Mouse (Mus musculus) T-helper 1 cell (primary cell): ENCODE measurements around the gene Plekho2.

Source experiments
- in situ Hi-C: fragments of 300-600 bp; cut with MboI, MseI; formaldehyde crosslinking; loops from one replicate; pipeline ENCODE4 v1.15.1; 2025; ENCODE audit warnings: high pct_unique_total_duplicates

Plekho2 gene

GRCm38 (mm10) chr9:65579781-65580371 lies at the start of gene Plekho2:
Gene Plekho2 (minus strand): TSS chr9:65580040.
- in situ Hi-C loops: no loop called here

- in situ Hi-C loops: no loop called here
These were observed 49.4 kb upstream of the Plekho2 start, which contains the start of gene Rbpms2 for GRCm38 (mm10) chr9:65629025-65629766. Gene Rbpms2 (plus strand): TSS chr9:65629648.

DNA sequence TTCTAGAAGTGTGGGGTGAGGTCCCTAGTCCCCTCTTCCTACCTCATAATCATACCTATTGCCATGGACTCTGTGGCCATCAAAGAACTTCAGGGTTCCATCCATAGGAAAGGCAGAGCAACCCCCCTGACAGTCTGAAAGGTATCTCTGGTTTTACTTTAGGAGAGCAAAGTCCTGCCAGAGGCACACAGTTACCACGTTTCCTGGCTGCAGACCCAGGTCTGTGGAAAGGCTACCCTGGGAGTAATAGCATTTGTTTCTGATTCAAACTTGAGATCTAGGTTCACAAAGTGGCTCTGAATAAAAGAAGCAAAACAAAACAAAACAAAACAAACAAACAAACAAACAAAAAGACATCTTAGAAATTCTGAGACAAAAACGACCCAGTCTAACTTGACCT lies 44.4 kb upstream of the Plekho2 start:
- in situ Hi-C loops: no loop called here

- in situ Hi-C loops: no loop called here
These were observed 43.0 kb upstream of the Plekho2 start for GRCm38 (mm10) chr9:65622826-65623225.

DNA sequence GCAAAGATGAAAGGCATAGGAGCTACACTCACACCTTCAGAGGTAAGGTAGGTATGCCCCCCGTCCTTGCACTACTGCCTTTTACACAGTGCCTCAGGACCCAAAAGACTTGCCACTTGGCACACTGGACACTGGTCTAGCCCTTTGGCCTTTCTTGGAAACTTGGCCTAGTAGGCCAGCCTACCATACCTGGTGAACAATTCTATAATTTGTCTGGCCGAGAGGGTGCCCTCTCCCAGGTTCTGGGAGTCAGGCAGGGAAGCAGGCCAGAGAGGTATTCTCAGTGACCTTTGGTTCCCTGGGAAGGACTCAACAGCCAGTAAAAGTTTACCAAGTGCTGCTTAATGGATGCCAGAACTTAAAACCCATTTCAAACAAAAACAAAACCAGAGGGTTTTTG lies 41.8 kb upstream of the Plekho2 start:
- in situ Hi-C loops: no loop called here

DNA sequence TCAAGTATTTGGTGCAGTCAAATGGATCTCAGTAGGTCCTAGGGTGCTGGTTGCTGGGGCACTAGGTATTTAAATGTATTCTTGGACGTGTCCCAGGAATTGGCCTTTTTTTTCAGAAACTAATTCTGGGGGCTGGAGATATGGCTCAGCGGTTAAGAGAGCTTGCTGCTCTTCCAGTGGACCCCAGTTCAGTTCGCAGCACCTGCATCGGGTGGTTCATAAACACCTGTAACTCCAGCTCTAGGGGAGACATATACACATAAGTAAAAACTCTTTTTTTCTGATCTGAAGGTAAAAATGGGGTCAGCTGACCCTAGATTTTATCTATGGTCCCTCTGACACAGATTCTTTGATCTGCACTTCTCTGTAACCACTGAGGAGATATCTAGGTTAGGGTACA lies 41.4 kb upstream of the Plekho2 start:
- in situ Hi-C loops: no loop called here

GRCm38 (mm10) chr9:65619311-65619710 lies 39.5 kb upstream of the Plekho2 start:
- in situ Hi-C loops: no loop called here

DNA sequence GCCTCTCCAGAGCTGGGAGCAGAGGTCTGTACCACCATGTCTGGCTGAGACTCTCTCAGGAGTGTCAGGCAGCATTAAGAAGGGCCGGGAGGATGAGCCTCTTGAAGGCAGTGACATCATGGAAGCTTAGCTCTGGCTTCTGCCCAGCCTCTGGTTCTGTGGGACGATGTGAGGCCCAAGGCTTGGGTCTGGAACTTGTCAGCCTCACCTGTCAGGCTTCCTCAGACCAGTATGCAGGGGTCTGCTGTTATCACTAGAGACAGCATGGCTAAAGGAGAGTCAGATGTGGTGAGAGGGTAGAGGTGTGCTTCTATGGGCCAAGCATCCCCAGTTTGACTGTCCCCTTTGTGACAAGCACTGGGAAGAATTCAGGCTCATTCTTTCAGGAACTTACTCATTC lies 33.3 kb upstream of the Plekho2 start:
- in situ Hi-C loops: no loop called here

DNA sequence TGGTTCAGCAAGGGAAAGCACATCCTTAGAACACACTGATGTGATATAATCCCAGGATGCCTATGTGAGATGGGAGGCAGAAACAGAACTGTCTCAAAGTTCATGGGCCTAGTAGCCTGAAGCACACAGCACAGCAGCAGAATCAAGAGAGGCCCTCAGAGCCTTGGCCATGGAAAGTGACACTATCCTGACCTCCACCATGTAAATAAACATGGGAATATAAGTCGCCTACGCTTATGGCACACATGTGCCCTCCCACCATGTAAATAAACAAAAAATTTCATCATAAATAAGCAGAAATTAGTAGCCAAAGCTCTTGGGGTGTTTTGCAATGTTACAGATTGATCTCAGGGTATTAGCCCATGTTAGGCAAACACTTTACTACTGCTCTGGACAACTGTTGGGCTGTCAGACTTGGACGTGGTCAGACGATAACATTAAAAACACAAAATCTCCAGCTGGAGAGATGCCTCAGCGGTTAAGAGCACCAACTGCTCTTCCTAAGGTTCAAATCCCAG lies 32.2 kb upstream of the Plekho2 start:
- in situ Hi-C loops: no loop called here

- in situ Hi-C loops: loop anchor here (10.0 kb wide), 1 partner anchor 58 kb away; the partner anchor contains the start of gene Oaz2
These were observed 27.3 kb upstream of the Plekho2 start for GRCm38 (mm10) chr9:65607120-65607519.

- in situ Hi-C loops: loop anchor here (10.0 kb wide), 1 partner anchor 58 kb away; the partner anchor contains the start of gene Oaz2
These were observed 26.7 kb upstream of the Plekho2 start for GRCm38 (mm10) chr9:65606321-65607109.

DNA sequence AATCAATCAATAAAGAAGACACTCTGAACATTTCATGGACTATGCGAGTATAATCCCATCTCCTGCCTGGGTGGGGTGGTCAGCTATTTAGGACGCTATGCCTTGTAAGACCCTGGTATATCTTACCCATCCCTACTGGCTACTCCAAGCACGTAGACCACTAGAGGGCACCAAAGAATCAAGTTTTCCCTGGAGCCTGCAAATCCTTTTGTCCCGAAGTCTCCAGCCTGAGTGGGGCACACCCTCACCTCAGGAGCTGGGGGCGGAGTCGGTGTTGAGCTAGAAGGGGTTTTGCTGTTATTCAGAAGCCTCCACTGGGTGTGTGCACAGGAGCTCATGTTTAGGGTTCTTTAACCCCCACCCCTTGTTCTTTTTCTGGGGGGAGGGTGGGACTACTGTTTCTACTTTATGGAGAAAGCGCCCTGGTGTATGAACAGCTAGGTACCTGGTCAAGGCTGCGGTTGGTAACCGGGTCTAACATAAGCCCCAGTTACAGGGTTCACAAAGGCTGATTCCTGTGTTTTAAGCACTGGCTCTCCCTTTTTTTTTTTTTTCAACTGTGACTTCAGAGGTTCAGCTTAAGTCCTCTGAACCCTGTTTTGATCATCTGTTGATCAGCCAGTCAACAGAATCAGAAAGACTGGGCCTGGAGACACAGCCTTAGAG lies 25.8 kb upstream of the Plekho2 start:
- in situ Hi-C loops: loop anchor here (10.0 kb wide), 1 partner anchor 59 kb away; the partner anchor contains the start of gene Oaz2

DNA sequence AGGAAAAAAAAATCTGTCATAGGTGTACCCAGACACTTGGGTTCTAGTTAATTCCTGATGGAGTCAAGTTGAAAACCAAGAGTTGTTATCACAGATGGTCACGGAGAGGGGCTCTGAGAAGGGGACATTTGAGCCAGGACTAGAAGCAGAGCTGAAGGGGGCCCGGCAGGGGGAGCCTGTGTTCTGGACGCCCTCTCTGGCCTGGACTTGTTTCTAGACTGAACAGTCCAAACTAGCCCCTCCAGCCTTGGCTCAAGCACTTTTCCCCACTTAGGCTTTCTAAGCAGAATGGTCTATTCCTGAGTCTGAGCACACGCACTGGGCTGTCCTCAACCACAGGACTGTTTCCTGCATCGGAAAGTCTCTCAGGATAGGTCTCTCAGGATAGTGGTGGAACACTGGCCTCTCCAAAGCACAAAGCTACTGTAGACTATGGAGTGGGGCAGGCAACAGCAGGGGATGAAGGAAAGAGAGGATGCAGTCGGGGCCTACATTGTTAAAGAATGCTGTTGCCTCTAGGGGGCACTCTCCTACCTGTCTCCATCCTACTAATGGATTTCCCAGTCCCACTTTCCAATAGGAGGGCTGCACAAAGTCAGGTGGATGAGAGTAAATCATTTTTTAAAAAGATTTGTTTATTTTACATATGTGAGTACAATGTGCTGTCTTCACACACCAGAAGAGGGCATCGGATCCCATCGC lies 23.7 kb upstream of the Plekho2 start:
- in situ Hi-C loops: loop anchor here (10.0 kb wide), 1 partner anchor 61 kb away; the partner anchor contains the start of gene Oaz2

DNA sequence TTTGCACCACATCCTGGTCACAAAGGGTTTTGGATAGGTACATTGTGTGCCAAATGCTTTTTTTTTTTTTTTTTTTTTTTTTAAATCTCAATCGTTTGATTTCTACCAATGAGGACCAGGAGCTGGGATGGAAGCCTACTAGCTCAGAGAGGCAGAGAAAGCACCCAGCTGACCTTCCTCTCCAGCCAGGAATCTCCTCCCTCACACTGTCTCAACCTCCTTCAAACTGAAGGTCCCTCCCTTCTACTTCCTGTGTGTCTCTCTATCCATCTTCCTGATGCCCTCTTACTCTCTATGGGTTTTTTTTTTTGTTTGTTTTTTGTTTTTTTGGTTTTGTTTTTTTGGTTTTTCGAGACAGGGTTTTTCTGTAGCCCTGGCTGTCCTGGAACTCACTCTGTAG lies 21.1 kb upstream of the Plekho2 start:
- in situ Hi-C loops: loop anchor here (10.0 kb wide), 1 partner anchor 64 kb away; the partner anchor contains the start of gene Oaz2

GRCm38 (mm10) chr9:65598765-65599249 lies 19.0 kb upstream of the Plekho2 start:
- in situ Hi-C loops: no loop called here

DNA sequence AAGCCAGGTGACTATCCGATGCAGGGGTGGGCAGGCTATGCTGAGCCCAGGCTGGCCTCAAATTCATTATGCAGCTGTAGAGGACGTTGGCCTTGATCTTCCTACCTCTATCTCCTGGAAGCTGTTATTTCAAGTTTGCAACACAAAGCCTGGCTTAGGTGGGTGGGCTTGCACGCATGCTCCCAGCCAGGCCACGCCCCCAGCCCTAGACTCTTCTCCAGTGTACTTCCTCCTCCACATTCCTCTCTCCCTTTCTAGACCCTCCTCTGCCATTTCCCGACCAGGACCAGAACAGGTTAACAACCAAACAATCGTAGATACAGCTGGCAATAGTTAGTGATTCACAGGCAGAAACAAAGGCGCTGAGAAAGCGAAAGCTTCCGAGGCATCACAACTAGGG lies 13.8 kb upstream of the Plekho2 start:
- in situ Hi-C loops: no loop called here

- in situ Hi-C loops: no loop called here
These were observed 12.9 kb upstream of the Plekho2 start for GRCm38 (mm10) chr9:65592721-65593120.

- in situ Hi-C loops: loop anchor here (5.0 kb wide), 1 partner anchor 67 kb away; the partner anchor contains the start of gene Ankdd1a
These were observed 9.3 kb upstream of the Plekho2 start for GRCm38 (mm10) chr9:65589091-65589490.

GRCm38 (mm10) chr9:65587573-65588358 lies 7.9 kb upstream of the Plekho2 start:
- in situ Hi-C loops: loop anchor here (5.0 kb wide), 1 partner anchor 65 kb away; the partner anchor contains the start of gene Ankdd1a

DNA sequence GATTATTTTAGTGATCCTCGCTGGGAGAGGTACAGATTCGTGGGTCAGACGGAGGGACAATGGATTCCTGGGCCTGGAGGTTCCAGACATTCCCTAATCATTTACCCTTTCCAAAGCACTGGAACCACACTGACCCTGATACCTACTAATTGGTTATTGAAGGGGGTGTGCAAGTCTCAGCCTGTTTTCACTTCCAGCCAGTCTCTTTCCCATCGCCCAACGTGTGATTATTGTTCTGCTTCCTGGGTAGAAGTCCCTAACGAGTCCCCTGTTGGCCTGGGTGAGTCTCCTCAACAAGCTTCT lies 7.4 kb upstream of the Plekho2 start:
- in situ Hi-C loops: loop anchor here (5.0 kb wide), 1 partner anchor 65 kb away; the partner anchor contains the start of gene Ankdd1a
